Mouse (Mus musculus) forebrain, embryonic 15.5 days (tissue): ENCODE data around the gene BC003965. TPM values are rescaled to one million over a fixed set of nuclear protein-coding genes. Genes with fewer than 3 reads are reported as not detected.

Experiments
- ATAC-seq: fragments of 200-750 bp; cut with Nextera tagmentation; replicated peaks from 2 replicates; pipeline ENCODE4 v1.8.0; 2017; ENCODE audit warnings: mild to moderate bottlenecking, moderate TSS enrichment, moderate library complexity
- H3K27ac ChIP-seq: fragments of 300-500 bp; sonication (generic); replicated peaks from 2 replicates; pipeline ENCODE4 v1.5.1; 2015; ENCODE audit warnings: mild to moderate bottlenecking, inconsistent platforms
- H3K27me3 ChIP-seq: fragments of 300-500 bp; sonication (generic); 2 replicates; pipeline ENCODE4 v1.6.1; 2015; ENCODE audit warnings: inconsistent platforms
- H3K36me3 ChIP-seq: fragments of 300-500 bp; sonication (generic); 2 replicates; pipeline ENCODE4 v1.6.1; 2015; ENCODE audit warnings: mild to moderate bottlenecking, inconsistent platforms
- H3K4me1 ChIP-seq: fragments of 300-500 bp; sonication (generic); 2 replicates; pipeline ENCODE4 v1.6.1; 2015; ENCODE audit warnings: inconsistent platforms
- H3K4me2 ChIP-seq: fragments of 300-500 bp; sonication (generic); replicated peaks from 2 replicates; pipeline ENCODE4 v1.6.1; 2015; ENCODE audit warnings: mild to moderate bottlenecking, inconsistent platforms
- H3K4me3 ChIP-seq: fragments of 300-500 bp; sonication (generic); 2 replicates; pipeline ENCODE4 v1.5.1; 2015; ENCODE audit warnings: mild to moderate bottlenecking, inconsistent platforms
- H3K9ac ChIP-seq: fragments of 300-500 bp; sonication (generic); replicated peaks from 2 replicates; pipeline ENCODE4 v1.6.1; 2015; ENCODE audit warnings: mild to moderate bottlenecking, inconsistent platforms
- H3K9me3 ChIP-seq: fragments of 300-500 bp; sonication (generic); 2 replicates; pipeline ENCODE4 v1.6.1; 2016; ENCODE audit warnings: inconsistent platforms
- WGBS: fragments of 180-500 bp; shearing (Covaris S2); methylation state at CpG from one replicate; pipeline ENCODE4 v1.1.7; 2015; ENCODE audit warnings: mixed read lengths; 5-methylcytosine and 5-hydroxymethylcytosine counted together
- polyA plus RNA-seq: library from polyadenylated mRNA; unstranded; fragments of >200 nt; fragmentation: Nextera tagmentation; extraction: Ambion mirVana; gene quantifications from 2 replicates; pipeline ENCODE4 v1.2.1, GENCODE M21; 2015

Gene BC003965
- polyA plus RNA-seq, 1 experiment from 2014 or later: 35.7 TPM

GRCm38 (mm10) chr17:25184961-25185360 is 607 bp downstream of the BC003965 start:
- H3K4me1 ChIP-seq: peaks cover 40% of the 10 kb centered on the region
- peak overlapping the region; percentile 74 for H3K9ac ChIP-seq
- WGBS: 9% methylated on average over 17 of the region's 17 CpGs
- H3K27me3 ChIP-seq: peaks cover 6% of the 10 kb centered on the region; the same call in 1 of the 2 replicates
- ATAC-seq: no peak; the same call in 1 of the 2 replicates
- H3K4me3 ChIP-seq: peak overlapping the region; percentile 92
- peak overlapping the region; percentile 99 for H3K4me2 ChIP-seq
- H3K36me3 ChIP-seq: no peaks in the 10 kb centered on the region
- no peaks in the 10 kb centered on the region for H3K9me3 ChIP-seq
- no peak overlapping the region; the same call in 1 of the 2 replicates for H3K27ac ChIP-seq

GRCm38 (mm10) chr17:25187784-25188149 is 3.4 kb downstream of the BC003965 start:
- peak overlapping the region; percentile 92 for H3K9ac ChIP-seq
- no peaks in the 10 kb centered on the region for H3K9me3 ChIP-seq
- no peak for ATAC-seq
- peaks cover 46% of the 10 kb centered on the region for H3K4me1 ChIP-seq
- 0 out of 2 replicates have a peak, but pooled peaks cover 6% of the 10 kb centered on the region for H3K36me3 ChIP-seq
- peak overlapping the region; percentile 77 for H3K27ac ChIP-seq
- peak overlapping the region; percentile 98 for H3K4me3 ChIP-seq
- H3K4me2 ChIP-seq: peak overlapping the region; percentile 89
- H3K27me3 ChIP-seq: no peaks in the 10 kb centered on the region
- WGBS: 6% methylated on average over 11 of the region's 11 CpGs

- 0 out of 2 replicates have a peak, but pooled peaks cover 6% of the 10 kb centered on the region for H3K36me3 ChIP-seq
- peak within 1 kb of the TSS; percentile 77 for H3K27ac ChIP-seq
- under 1% methylated on average over 100 of the region's 104 CpGs for WGBS
- no peaks in the 10 kb centered on the region for H3K9me3 ChIP-seq
- ATAC-seq: peak; percentile 41
- H3K27me3 ChIP-seq: no peaks in the 10 kb centered on the region
- H3K9ac ChIP-seq: peak within 1 kb of the TSS; percentile 92
- H3K4me3 ChIP-seq: peak within 1 kb of the TSS; percentile 98
- H3K4me2 ChIP-seq: peak within 1 kb of the TSS; percentile 89
- peaks cover 43% of the 10 kb centered on the region for H3K4me1 ChIP-seq
Measured at GRCm38 (mm10) chr17:25188150-25189031, 4.0 kb downstream of the BC003965 start, which contains the start of gene Unkl. Unkl (plus strand) TSS chr17:25188397.

- Histone ChIP-seq H3K27me3 (no peaks in the 10 kb centered on the region), H3K9me3 (no peaks in the 10 kb centered on the region), H3K4me1 (peaks cover 37% of the 10 kb centered on the region), H3K4me2 (peak overlapping the region; percentile 89), H3K9ac (peak overlapping the region; percentile 92), H3K36me3 (0 out of 2 replicates have a peak, but pooled peaks cover 10% of the 10 kb centered on the region), H3K27ac (no peak overlapping the region), H3K4me3 (peak overlapping the region; percentile 98)
- ATAC-seq: no peak
- WGBS: 5% methylated on average over 16 of the region's 16 CpGs
Measured at GRCm38 (mm10) chr17:25189091-25189490, 4.7 kb downstream of the BC003965 start.

- Histone ChIP-seq H3K27ac (no peak overlapping the region), H3K27me3 (no peaks in the 10 kb centered on the region), H3K9ac (no peak overlapping the region), H3K4me3 (no peak overlapping the region), H3K9me3 (no peaks in the 10 kb centered on the region), H3K4me1 (no peaks in the 10 kb centered on the region), H3K36me3 (peaks cover 67% of the 10 kb centered on the region), H3K4me2 (no peak overlapping the region)
- ATAC-seq: no peak
- WGBS: 90% methylated on average over 4 of the region's 4 CpGs
Measured at GRCm38 (mm10) chr17:25202401-25202800, 18.0 kb downstream of the BC003965 start.

GRCm38 (mm10) chr17:25210006-25210405 is 25.7 kb downstream of the BC003965 start:
- Histone ChIP-seq H3K36me3 (peaks cover 87% of the 10 kb centered on the region), H3K9ac (no peak overlapping the region), H3K4me3 (no peak overlapping the region), H3K4me2 (no peak overlapping the region), H3K27me3 (no peaks in the 10 kb centered on the region), H3K9me3 (no peaks in the 10 kb centered on the region), H3K4me1 (no peaks in the 10 kb centered on the region), H3K27ac (no peak overlapping the region)
- 92% methylated on average over 4 of the region's 4 CpGs for WGBS
- ATAC-seq: no peak

GRCm38 (mm10) chr17:25210680-25211466 is 26.5 kb downstream of the BC003965 start:
- Histone ChIP-seq H3K36me3 (peaks cover 87% of the 10 kb centered on the region), H3K4me3 (no peak overlapping the region), H3K4me2 (no peak overlapping the region), H3K27me3 (no peaks in the 10 kb centered on the region), H3K9me3 (no peaks in the 10 kb centered on the region), H3K4me1 (no peaks in the 10 kb centered on the region), H3K9ac (no peak overlapping the region), H3K27ac (no peak overlapping the region)
- 77% methylated on average over 15 of the region's 15 CpGs for WGBS
- no peak for ATAC-seq

GRCm38 (mm10) chr17:25211705-25212104 is 27.4 kb downstream of the BC003965 start:
- Histone ChIP-seq H3K27me3 (no peaks in the 10 kb centered on the region), H3K36me3 (peaks cover 89% of the 10 kb centered on the region), H3K27ac (no peak overlapping the region), H3K4me3 (no peak overlapping the region), H3K4me2 (no peak overlapping the region), H3K4me1 (no peaks in the 10 kb centered on the region), H3K9me3 (no peaks in the 10 kb centered on the region), H3K9ac (no peak overlapping the region)
- WGBS: 92% methylated on average over 4 of the region's 4 CpGs
- no peak for ATAC-seq

GRCm38 (mm10) chr17:25215431-25215830 is 31.1 kb downstream of the BC003965 start:
- no peak overlapping the region for H3K4me2 ChIP-seq
- 86% methylated on average over 3 of the region's 3 CpGs for WGBS
- no peaks in the 10 kb centered on the region for H3K4me1 ChIP-seq
- H3K9me3 ChIP-seq: no peaks in the 10 kb centered on the region
- ATAC-seq: no peak
- H3K27ac ChIP-seq: no peak overlapping the region
- H3K27me3 ChIP-seq: no peaks in the 10 kb centered on the region
- no peak overlapping the region for H3K9ac ChIP-seq
- H3K36me3 ChIP-seq: peaks cover 81% of the 10 kb centered on the region
- no peak overlapping the region for H3K4me3 ChIP-seq

GRCm38 (mm10) chr17:25218967-25219366 is 34.6 kb downstream of the BC003965 start:
- WGBS: 90% methylated on average over 9 of the region's 9 CpGs
- peaks cover 48% of the 10 kb centered on the region for H3K36me3 ChIP-seq
- H3K9ac ChIP-seq: no peak overlapping the region

GRCm38 (mm10) chr17:25219492-25220295 is 35.3 kb downstream of the BC003965 start:
- no peaks in the 10 kb centered on the region for H3K27me3 ChIP-seq
- peaks cover 11% of the 10 kb centered on the region for H3K4me1 ChIP-seq
- H3K27ac ChIP-seq: no peak overlapping the region
- 92% methylated on average over 15 of the region's 15 CpGs for WGBS
- ATAC-seq: no peak
- no peak overlapping the region for H3K9ac ChIP-seq
- no peaks in the 10 kb centered on the region for H3K9me3 ChIP-seq
- H3K36me3 ChIP-seq: peaks cover 41% of the 10 kb centered on the region
- no peak overlapping the region for H3K4me3 ChIP-seq
- no peak overlapping the region for H3K4me2 ChIP-seq

More at GRCm38 (mm10) chr17:25218967-25219366, 34.6 kb downstream of the BC003965 start:
- Histone ChIP-seq H3K9me3 (no peaks in the 10 kb centered on the region), H3K4me3 (no peak overlapping the region), H3K4me1 (peaks cover 11% of the 10 kb centered on the region), H3K4me2 (no peak overlapping the region), H3K27ac (no peak overlapping the region), H3K27me3 (no peaks in the 10 kb centered on the region)
- ATAC-seq: no peak
